Mouse (Mus musculus) olfactory bulb, adult 2 months (tissue): ENCODE results near the gene Sftpa1.

Experiments used
- CTCF ChIP-seq: fragments of 200-500 bp; IDR thresholded peaks from 2 replicates; pipeline ENCODE4 v1.5.1; 2012; ENCODE audit warnings: low read depth, mild to moderate bottlenecking, low read length, moderate library complexity; ENCODE audit not compliant: insufficient read depth
- POLR2A ChIP-seq: fragments of 200-500 bp; IDR thresholded peaks from 2 replicates; pipeline ENCODE4 v1.6.1; 2012; ENCODE audit warnings: mild to moderate bottlenecking, low read depth, low read length, moderate library complexity; ENCODE audit not compliant: insufficient read depth

GRCm38 (mm10) chr14:41111031-41111668 is 20.4 kb upstream of the Sftpa1 start:
- TF ChIP-seq POLR2A = no peak
- no peak for TF ChIP-seq CTCF
